Mouse (Mus musculus): ENCODE results near the gene Ddx39b. TPM values are rescaled to one million over a fixed set of nuclear protein-coding genes. Genes with fewer than 3 reads are reported as not detected.
A peak's percentile ranks its signal among the peaks of the same experiment; 100 is the strongest.

The Ddx39b gene
- polyA plus RNA-seq (2016; fragmentation: Nextera tagmentation; extraction: Ambion mirVana) = 726 and 735 TPM in 2 replicates

DNA sequence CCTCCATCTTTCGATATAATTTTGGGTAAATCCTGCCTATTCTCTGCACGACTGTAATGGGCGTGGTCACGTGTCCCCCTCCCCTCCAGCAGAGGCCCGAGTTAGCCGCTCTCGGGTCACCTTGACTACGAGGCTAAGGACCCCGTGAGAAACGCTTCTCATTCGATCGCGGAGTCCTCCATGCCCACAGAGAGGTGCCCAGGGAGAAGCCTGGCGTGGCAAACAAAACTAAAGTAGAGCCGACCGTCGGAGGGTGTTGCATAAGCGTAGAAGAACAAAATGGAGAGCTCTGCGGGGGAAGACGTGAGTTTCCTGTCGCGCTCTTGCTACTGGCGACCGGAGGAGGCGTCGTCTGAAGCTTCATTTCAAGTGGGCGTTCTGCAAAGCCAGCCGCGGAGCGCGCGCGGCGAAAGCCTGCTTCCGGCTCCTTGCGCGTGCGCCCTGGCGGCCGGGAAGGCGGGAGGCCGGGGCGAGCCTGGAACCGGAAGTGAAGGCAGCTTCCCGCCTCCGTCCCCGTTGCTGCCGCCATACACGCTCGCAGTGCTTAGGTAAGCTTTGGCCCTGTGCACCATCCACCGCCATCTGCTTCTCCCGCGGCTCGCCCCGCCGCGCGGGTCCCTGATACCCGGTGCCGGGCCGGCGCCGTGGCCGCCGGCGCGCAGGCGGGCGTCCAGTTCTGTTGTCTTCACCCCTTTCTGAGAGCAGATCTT is at the start of gene Ddx39b:
Gene Ddx39b, plus strand, starts transcription at position 442 of the 710 bp plus-strand sequence.
- peaks cover 37% of the 10 kb centered on the region for H3K36me3 ChIP-seq (replicated peaks)
- H3K4me3 ChIP-seq = peak within 1 kb of the TSS; percentile 98
- H3K27me3 ChIP-seq (replicated peaks; ENCODE audit: low read depth, poor library complexity, severe bottlenecking) = no peaks in the 10 kb centered on the region
- 0% methylated on average over 69 of the region's 69 CpGs for WGBS
- peak; percentile 96 for DNase-seq (ENCODE audit: low spot score)
- peak within 1 kb of the TSS; percentile 100 for H3K27ac ChIP-seq (replicated peaks)
- no peaks in the 10 kb centered on the region for H3K9me3 ChIP-seq
- H3K4me1 ChIP-seq = peaks cover 47% of the 10 kb centered on the region

DNA sequence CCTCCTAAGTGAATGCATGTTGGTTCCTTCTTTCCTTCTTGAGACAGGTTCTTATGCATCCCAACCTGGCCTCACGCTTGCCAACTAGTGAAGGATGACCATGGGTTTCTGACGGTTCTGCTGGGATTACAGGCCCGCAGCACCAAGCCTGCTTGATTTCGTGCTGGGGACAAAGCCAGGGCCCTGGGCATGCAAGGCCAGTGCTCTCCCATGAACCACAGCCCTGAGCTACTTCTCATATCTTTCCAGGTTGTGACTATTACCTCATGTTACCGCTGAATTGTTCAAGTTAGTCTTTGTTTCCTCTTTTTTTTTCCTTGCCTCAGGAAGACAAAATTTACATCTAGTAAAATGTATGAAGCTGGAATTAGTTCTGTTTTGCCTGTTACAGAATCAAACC is 48.6 kb upstream of the Ddx39b start:
- no peak for DNase-seq (ENCODE audit: low spot score)
- H3K4me3 ChIP-seq = no peak overlapping the region
- peaks cover 31% of the 10 kb centered on the region for H3K4me1 ChIP-seq
- WGBS = 84% methylated on average over 5 of the region's 5 CpGs
- H3K36me3 ChIP-seq (replicated peaks) = no peaks in the 10 kb centered on the region
- peaks cover 48% of the 10 kb centered on the region for H3K27me3 ChIP-seq (replicated peaks; ENCODE audit: low read depth, poor library complexity, severe bottlenecking)
- no peak overlapping the region for H3K27ac ChIP-seq (replicated peaks)
- H3K9me3 ChIP-seq = no peaks in the 10 kb centered on the region

DNA sequence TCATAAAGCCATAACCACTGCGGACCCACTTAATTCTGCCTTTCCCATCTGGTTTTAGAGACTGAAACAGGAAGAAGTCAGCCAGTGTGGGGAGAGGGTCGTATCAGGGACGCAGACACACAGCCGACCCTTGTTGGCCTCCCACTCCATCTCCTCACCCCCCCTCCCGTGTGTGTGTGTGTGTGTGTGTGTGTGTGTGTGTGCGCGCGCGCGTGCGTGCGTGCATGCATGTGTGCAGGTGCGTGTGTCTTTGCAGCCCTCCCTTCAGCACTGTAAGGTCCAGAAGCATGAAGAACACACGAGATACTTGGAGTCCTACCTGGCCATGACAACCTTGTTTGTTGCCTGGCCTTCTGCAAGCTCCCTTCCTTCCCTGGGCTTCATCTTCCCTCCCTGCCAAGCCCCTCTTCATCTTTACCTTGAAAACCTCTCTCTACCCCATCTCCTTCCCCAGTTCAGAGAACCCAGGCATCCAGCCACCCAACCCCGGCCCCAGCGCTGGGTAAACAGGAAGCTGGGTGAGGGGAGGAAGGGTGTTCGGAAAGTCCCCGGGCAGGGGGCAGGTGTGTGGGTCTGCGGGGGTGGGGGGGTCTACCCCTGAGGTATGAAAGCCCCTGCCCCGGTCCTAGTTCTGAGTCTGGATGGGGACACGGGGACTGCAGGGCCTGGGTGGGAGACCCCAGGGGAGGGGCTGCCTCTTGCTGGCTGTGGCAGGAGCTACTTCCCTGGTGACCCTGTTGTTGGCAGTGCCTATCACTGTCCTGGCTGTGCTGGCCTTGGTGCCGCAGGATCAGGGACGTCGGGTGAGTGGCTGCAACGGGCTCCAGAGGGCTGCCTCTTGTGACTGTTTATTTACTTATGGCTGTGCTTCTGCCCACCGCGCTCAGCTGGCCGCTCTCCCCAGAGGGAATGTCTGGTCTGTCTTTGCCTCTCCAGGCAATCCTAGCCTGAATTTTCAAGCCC is 47.4 kb upstream of the Ddx39b start, which contains the start of gene Ltb:
Gene Ltb, plus strand, starts transcription at position 559 of the 963 bp plus-strand sequence.
- DNase-seq (ENCODE audit: low spot score) = no peak
- H3K36me3 ChIP-seq (replicated peaks) = no peaks in the 10 kb centered on the region
- 69% methylated on average over 28 of the region's 28 CpGs for WGBS
- H3K4me3 ChIP-seq = peak within 1 kb of the TSS; percentile 61
- no peak within 1 kb of the TSS for H3K27ac ChIP-seq (replicated peaks)
- H3K4me1 ChIP-seq = peaks cover 36% of the 10 kb centered on the region
- no peaks in the 10 kb centered on the region for H3K9me3 ChIP-seq
- peaks cover 59% of the 10 kb centered on the region for H3K27me3 ChIP-seq (replicated peaks; ENCODE audit: low read depth, poor library complexity, severe bottlenecking)

DNA sequence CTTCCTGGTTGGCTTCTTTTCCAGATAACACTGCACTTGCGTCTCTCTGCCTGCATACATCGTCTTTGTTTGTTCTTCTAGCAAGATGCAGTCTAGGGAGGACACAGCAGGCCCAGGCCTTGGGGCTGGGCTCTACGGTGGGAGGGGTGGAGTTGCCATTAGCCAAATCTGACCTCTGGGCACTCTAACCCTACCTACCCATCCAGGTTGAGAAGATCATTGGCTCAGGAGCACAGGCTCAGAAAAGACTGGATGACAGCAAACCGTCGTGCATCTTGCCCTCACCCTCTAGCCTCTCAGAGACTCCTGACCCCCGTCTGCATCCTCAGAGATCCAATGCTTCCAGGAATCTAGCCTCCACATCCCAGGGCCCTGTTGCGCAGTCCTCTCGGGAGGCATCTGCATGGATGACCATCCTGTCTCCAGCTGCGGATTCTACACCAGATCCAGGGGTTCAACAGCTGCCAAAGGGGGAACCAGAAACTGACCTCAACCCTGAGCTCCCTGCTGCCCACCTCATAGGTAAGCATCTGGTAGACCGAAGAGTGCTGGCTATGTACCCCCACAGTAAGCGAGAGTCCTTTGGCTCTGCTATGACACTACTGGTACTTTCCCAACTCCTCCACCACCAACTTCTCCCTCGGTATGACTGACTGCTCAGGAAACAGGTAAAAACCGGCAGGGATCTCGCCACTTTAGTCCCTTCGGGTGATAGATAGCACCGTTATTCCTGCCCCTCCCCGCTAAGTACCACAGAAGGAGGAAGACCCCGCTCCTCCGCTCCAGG is 46.5 kb upstream of the Ddx39b start:
- no peaks in the 10 kb centered on the region for H3K9me3 ChIP-seq
- DNase-seq (ENCODE audit: low spot score) = no peak
- no peaks in the 10 kb centered on the region for H3K36me3 ChIP-seq (replicated peaks)
- H3K27me3 ChIP-seq (replicated peaks; ENCODE audit: low read depth, poor library complexity, severe bottlenecking) = peaks cover 65% of the 10 kb centered on the region
- peak overlapping the region; percentile 35; the same call in 1 of the 2 replicates for H3K27ac ChIP-seq (replicated peaks)
- peaks cover 32% of the 10 kb centered on the region for H3K4me1 ChIP-seq
- H3K4me3 ChIP-seq = peak overlapping the region; percentile 61
- WGBS = 41% methylated on average over 19 of the region's 19 CpGs

DNA sequence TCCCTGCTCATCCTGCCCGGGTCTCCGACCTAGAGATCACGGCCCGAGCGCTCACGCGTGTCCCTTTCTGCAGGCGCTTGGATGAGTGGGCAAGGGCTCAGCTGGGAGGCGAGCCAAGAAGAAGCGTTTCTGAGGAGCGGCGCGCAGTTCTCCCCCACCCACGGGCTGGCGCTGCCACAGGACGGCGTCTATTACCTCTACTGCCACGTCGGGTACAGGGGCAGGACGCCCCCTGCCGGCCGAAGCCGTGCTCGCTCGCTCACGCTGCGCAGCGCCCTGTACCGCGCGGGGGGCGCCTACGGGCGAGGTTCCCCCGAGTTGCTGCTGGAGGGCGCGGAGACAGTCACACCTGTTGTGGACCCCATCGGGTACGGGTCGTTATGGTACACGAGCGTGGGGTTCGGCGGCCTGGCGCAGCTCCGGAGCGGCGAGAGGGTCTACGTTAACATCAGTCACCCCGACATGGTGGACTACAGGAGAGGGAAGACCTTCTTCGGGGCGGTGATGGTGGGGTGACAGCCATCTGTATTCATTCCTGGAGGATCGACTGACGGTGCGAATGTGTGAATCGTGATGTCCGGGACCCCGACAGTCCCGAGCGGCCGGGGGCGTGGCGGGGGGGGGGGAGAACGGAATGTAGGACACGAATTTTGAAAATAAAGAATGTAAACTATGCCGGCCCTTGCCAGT is 45.8 kb upstream of the Ddx39b start:
- H3K27ac ChIP-seq (replicated peaks) = peak overlapping the region; percentile 35; the same call in 1 of the 2 replicates

DNA sequence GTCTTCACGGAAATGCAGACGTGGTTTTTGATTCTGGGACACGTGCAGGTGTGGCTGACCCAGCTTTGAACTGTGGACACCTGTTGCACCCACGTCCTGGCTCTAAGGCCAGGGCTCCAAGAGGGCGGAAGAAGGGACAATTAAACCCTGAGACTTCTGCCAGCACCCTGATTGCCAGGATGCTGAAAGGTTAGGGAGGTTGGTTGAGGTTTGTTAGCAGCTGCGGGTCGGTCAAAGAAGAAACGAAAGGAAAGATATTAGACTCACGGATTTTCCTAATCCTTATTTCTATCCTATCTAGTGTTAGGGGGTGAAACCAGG is 45.3 kb upstream of the Ddx39b start:
- peak overlapping the region; percentile 61 for H3K4me3 ChIP-seq
- H3K27ac ChIP-seq (replicated peaks) = no peak overlapping the region
- no peaks in the 10 kb centered on the region for H3K9me3 ChIP-seq
- H3K36me3 ChIP-seq (replicated peaks) = no peaks in the 10 kb centered on the region
- 32% methylated on average over 9 of the region's 9 CpGs for WGBS
- DNase-seq (ENCODE audit: low spot score) = no peak
- peaks cover 77% of the 10 kb centered on the region for H3K27me3 ChIP-seq (replicated peaks; ENCODE audit: low read depth, poor library complexity, severe bottlenecking)
- peaks cover 32% of the 10 kb centered on the region for H3K4me1 ChIP-seq

More for the DNA sequence above, 45.8 kb upstream of the Ddx39b start:
- 2% methylated on average over 66 of the region's 66 CpGs for WGBS
- peaks cover 72% of the 10 kb centered on the region for H3K27me3 ChIP-seq (replicated peaks; ENCODE audit: low read depth, poor library complexity, severe bottlenecking)
- no peaks in the 10 kb centered on the region for H3K36me3 ChIP-seq (replicated peaks)
- no peaks in the 10 kb centered on the region for H3K9me3 ChIP-seq
- DNase-seq (ENCODE audit: low spot score) = peak; percentile 87
- H3K4me3 ChIP-seq = peak overlapping the region; percentile 61
- peaks cover 32% of the 10 kb centered on the region for H3K4me1 ChIP-seq

DNA sequence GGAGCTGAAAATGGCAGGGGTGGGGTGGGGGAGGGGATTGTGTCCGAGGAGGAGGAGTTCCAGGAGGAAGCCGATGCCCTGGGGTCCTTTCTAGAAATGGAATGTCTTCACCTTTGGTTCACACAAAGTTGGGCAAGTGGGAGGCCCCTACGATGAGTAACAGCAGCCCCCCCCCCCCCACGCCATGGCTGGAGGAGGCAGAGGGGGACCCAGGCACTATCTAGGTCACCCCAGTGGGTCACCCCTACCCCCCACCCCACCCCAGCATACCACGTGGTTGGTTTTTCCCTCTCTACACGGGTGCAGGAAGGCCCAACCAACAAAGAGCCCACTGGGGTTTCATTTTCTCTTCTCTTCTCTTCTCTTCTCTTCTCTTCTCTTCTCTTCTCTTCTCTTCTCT is 44.4 kb upstream of the Ddx39b start:
- 52% methylated on average over 6 of the region's 6 CpGs for WGBS
- no peaks in the 10 kb centered on the region for H3K9me3 ChIP-seq
- H3K36me3 ChIP-seq (replicated peaks) = no peaks in the 10 kb centered on the region
- no peak overlapping the region for H3K4me3 ChIP-seq
- no peak overlapping the region for H3K27ac ChIP-seq (replicated peaks)
- peaks cover 32% of the 10 kb centered on the region for H3K4me1 ChIP-seq
- DNase-seq (ENCODE audit: low spot score) = no peak
- H3K27me3 ChIP-seq (replicated peaks; ENCODE audit: low read depth, poor library complexity, severe bottlenecking) = peaks cover 86% of the 10 kb centered on the region

DNA sequence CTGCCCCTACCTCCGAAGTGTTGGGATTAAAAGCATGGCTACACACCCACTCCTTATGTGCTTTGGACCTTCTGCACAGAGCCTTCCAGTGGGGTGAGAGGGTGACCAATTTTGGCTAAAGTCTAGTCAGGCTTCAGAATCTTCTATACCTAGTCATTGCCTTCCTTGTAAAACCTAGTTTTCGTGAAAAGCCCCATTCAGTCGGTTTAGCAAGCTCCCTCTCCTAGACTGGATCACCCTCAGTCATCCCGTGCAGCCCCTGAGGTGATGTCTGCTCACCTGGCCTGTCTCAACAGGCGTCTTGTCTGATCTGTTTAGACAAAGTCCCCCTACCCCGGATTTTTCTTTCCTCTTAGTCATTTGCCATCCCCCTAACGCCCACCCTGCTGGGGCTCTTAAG is 43.5 kb upstream of the Ddx39b start:
- Histone ChIP-seq H3K4me1 (peaks cover 32% of the 10 kb centered on the region), H3K36me3 (replicated peaks) (no peaks in the 10 kb centered on the region), H3K4me3 (no peak overlapping the region), H3K9me3 (no peaks in the 10 kb centered on the region), H3K27me3 (replicated peaks; ENCODE audit: low read depth, poor library complexity, severe bottlenecking) (peaks cover 95% of the 10 kb centered on the region), H3K27ac (replicated peaks) (no peak overlapping the region)
- 60% methylated on average over 7 of the region's 7 CpGs for WGBS
- no peak for DNase-seq (ENCODE audit: low spot score)

DNA sequence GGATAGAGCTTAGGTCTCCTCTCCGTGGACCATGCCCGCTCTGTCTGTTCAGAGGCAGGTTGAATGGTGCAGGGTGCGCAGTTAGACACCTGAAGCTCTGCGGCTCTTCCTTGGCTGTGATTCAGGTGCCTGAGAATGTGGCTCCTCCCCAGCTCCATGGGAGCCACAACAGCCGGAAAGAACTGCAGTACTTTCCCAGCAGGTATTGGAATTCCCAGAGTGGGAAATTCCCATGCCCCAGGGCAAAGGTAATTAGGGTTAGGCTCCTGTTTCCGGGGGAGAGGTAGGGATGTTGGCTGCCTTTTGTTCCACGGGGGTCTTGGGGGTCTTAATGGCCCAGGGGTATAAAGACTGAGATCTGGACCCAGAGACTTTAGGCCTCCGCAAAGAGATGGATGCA is 42.6 kb upstream of the Ddx39b start:
- WGBS = 18% methylated on average over 8 of the region's 8 CpGs
- peaks cover 29% of the 10 kb centered on the region for H3K4me1 ChIP-seq
- no peaks in the 10 kb centered on the region for H3K36me3 ChIP-seq (replicated peaks)
- H3K9me3 ChIP-seq = no peaks in the 10 kb centered on the region
- H3K27me3 ChIP-seq (replicated peaks; ENCODE audit: low read depth, poor library complexity, severe bottlenecking) = peaks cover 96% of the 10 kb centered on the region
- H3K4me3 ChIP-seq = no peak overlapping the region
- no peak for DNase-seq (ENCODE audit: low spot score)
- no peak overlapping the region for H3K27ac ChIP-seq (replicated peaks)

DNA sequence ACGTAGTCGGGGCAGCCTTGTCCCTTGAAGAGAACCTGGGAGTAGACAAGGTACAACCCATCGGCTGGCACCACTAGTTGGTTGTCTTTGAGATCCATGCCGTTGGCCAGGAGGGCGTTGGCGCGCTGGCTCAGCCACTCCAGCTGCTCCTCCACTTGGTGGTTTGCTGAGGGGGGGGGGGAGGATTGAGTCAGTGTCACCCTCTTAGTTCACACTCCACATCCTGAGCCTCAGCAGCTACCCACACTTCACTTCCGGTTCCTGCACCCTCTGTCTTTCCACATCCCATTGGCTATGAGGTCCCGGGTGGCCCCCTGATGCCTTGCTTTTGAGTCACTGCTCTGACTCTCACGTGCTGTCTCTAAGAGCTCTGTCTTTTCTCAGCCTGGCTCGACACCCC is 41.1 kb upstream of the Ddx39b start:
- Histone ChIP-seq H3K36me3 (replicated peaks) (no peaks in the 10 kb centered on the region), H3K27ac (replicated peaks) (no peak overlapping the region), H3K4me1 (peaks cover 23% of the 10 kb centered on the region), H3K4me3 (no peak overlapping the region), H3K9me3 (no peaks in the 10 kb centered on the region), H3K27me3 (replicated peaks; ENCODE audit: low read depth, poor library complexity, severe bottlenecking) (peaks cover 96% of the 10 kb centered on the region)
- no peak for DNase-seq (ENCODE audit: low spot score)
- 89% methylated on average over 11 of the region's 11 CpGs for WGBS

DNA sequence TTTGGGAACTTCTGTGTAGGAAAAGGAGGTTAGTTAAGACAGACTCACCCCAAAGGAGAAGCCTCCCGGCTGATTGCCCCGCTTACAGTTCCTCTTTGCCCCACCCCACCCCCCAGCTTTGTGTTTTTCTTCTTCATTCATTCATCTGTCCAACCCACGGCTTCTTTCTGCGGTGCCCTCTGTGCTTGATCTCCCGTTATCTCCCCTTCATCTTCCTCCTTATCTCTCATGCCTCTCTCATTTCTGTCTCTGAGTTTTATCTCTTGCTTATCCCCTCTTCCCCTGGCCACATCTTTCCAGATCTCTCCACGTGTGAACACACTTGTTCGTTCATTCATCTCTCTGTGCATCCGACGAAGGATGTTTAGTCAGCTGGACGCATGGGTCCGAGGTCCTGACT is 40.4 kb upstream of the Ddx39b start:
- H3K36me3 ChIP-seq (replicated peaks) = no peaks in the 10 kb centered on the region
- H3K27me3 ChIP-seq (replicated peaks; ENCODE audit: low read depth, poor library complexity, severe bottlenecking) = peaks cover 92% of the 10 kb centered on the region
- 79% methylated on average over 11 of the region's 11 CpGs for WGBS
- DNase-seq (ENCODE audit: low spot score) = no peak
- H3K4me1 ChIP-seq = peaks cover 15% of the 10 kb centered on the region
- H3K27ac ChIP-seq (replicated peaks) = no peak overlapping the region
- 0 out of 2 replicates have a peak overlapping the region, but pooled peaks have one; percentile 4 for H3K4me3 ChIP-seq
- no peaks in the 10 kb centered on the region for H3K9me3 ChIP-seq

Data from embryonic facial prominence, embryonic 10.5 days (tissue).